Mouse (Mus musculus) inflammation-experienced regulatory T-cells, adult 6 months (primary cell): ENCODE data around the gene Aldoart2. TPM values are rescaled to one million over a fixed set of nuclear protein-coding genes. Genes with fewer than 3 reads are reported as not detected.
"Not testable (repeated sequence)": the region's sequence is repeated elsewhere in the genome, so short reads cannot be mapped to it uniquely, and the experiment has no call there.

Source experiments
- ATAC-seq: one replicate; pipeline ENCODE4 v1.8.0; 2017
- polyA plus RNA-seq, 3 experiments: library from polyadenylated mRNA; unstranded; fragments of 100-300 nt; shearing (Covaris generic); gene quantifications; one replicate each; pipeline ENCODE4 v1.2.1; 2017

The Aldoart2 gene
- polyA plus RNA-seq = under 1 TPM in 2 of 3 experiments, not detected in 1; 0.23 to 0.40 TPM

DNA sequence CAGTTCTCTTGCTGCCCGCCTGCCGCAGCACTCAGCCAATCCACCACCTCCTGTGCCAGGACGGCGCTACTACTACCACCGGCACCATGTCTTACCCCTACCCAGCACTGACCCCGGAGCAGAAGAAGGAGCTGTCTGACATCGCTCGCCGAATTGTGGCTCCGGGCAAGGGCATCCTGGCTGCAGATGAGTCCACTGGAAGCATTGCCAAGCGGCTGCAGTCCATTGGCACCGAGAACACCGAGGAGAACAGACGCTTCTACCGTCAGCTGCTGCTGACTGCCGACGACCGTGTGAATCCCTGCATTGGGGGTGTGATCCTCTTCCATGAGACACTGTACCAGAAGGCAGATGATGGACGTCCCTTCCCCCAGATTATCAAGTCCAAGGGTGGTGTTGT is at the start of gene Aldoart2:
Gene Aldoart2, plus strand, starts transcription at position 34 of the 400 bp plus-strand sequence.
- no peak for ATAC-seq

DNA sequence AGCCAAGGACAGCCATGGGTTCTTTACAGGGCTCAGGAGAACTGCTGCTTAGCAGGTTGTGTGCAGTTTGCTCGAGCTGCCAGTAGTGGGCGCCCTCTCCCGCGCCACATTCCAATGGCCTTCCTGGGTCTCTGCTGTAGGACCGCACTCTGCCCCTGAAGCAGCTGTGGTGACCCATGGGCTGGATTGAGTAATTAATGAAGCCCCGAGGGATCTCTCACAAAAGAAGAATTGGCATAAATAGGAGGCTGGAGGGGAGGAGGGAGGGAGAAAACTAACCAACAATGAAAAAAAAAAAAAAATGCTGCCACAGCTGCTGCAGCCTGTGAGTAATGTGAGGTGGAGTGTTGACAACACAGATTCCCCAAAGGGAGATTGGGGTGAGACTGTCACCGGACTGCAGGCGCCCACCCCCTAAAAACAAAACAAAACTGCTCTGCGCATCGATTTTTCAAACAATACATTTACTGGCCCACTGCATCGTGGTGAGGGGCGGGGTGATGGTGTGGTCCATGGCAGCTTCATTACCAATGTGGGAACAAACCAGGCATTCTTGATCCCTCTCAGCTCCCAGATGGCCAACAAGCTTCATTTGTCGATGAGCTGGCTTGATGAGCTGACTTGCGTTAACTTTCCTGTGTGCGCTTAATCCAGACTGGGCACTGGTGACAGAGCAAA is 46.8 kb upstream of the Aldoart2 start:
- no peak for ATAC-seq

DNA sequence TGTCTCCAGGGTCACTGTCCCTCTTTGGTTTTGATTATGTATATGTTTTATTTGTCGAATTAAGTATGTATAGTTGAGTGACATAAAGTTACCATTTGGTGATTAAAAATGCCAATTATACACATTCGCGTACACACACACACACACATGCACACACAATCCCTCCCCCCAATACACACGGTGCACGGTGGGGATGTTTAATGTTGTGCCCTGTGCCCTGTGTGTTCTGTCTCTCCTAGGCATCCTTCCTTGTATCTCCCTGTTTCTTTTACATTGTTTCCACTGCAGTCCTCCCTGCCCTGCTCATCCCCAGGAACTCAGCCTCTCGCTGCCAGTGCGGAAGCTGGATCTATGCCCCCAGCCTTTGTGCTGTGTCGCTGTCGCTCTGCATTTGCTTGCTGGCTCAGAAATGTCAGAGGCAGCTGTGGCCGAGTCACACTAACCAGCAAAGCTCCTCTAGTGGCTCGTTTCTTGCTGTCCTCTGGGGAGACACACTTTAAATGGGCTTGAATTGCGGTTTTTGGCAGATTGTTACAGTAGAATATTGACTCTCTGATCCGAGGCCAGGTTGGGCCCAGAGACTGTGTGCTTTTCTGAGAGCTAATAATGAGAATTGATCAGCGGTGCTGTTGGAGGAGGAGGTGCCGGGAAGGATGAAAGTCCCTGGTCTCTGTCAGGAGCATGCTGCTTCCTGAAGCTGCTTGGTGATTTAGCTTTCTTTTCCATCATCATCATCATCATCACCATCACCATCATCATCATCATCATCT is 37.9 kb upstream of the Aldoart2 start:
- ATAC-seq = no peak

DNA sequence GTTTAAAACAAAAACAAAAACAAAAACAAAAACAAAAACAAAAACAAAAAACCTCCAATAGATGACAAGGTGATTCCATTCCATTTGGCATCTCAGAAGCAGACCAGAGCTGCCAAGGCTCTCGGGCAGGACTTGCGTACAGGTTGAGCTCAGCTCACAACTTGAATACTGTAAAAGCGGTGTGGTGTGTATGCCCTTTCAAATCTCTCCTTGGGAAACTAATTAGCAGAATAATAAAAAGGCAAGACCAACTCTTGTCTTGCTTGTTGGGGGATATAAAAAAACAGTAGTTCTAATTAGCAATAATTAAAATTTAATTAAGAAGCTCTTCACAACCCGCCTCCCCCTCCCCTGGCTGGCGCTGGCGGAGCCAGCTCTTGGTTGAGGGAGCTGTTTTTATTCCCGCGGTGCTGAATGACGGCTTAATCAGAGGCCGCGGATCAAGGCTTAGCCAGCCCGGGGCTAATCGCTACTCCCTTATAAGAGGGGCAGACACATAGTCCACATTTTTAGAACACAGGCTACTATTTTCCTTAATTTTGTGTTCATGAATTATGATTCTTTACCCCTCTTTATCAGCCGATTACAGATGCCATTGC is 28.4 kb upstream of the Aldoart2 start:
- no peak for ATAC-seq

DNA sequence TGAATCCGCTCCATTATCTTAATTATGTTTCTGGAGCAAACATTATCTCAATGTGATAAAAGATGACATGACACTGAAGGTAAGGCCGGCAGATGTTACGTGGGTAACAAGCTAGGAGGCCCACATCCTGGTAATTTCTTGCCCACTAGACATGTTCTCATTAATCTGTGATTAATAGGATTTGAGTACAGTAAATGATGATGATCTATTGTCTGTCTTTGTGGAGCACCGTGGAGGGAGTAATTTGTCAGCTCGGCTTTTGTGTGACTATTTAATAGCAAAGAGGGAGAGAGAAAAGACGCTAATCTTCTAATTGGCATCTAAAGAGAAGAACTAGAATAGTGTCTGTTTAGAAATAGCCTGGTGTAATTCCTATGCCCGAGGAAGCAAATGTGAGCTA is 27.3 kb upstream of the Aldoart2 start:
- no peak for ATAC-seq

DNA sequence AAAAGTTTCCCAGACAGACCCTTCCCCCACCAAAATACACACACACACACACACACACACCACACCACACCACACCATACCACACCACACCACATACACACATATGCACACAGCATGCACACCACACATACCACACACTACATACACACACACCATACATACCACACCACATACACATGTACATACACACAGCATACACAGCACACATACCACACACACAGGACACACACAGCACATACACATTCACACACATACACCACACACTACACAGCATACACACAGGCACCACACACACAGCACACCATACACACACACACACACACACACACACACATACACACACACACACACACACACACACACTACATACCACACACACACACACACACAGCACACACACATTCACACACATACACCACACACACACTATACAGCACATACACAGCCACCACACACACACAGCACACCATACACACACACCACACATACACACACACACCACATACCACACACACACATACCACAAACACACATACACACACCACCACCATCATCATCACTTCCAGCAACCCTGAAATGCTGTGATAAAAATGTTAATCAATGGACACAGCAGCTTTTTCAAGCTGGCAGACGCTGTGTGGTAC is 26.6 kb upstream of the Aldoart2 start:
- no peak for ATAC-seq

DNA sequence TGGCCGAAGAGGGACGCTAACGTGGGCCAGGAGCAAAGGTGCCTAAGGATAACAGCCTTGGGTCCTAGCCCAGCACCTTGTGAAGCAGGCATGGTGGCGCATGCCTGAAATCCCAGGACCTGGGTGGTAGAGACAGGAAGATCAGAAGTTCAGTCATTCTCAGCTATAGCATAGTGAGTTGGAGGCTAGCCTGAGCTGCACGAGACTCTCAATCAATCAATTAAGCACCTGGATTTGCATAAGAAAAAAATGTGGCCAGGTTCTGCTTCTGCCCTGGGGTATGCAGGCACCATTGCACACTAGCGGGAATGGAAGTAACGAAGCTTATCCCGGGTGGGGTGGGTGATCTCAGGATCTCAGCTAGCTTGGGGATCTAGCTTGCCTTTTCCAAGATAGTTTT is 25.9 kb upstream of the Aldoart2 start:
- ATAC-seq = no peak

DNA sequence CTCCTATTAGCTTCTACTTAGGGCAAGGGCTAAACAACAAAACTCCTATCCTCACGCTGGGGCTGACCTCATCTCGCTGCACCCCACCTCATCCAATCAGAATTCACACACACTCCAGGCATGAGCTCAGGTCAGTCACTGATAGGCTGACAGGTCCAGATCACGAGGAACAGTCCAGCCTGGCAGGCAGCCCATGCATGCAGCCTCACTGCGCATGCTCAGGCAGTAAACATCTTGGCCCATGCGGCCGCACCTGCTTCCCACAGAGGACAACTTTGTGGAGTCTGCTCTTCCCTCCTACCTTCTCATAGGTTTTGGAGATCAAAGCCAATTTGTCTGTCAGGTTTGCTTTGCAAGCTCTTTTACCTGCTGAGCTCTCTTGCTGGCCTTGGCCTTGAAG is 10.1 kb upstream of the Aldoart2 start:
- not testable (repeated sequence) for ATAC-seq

DNA sequence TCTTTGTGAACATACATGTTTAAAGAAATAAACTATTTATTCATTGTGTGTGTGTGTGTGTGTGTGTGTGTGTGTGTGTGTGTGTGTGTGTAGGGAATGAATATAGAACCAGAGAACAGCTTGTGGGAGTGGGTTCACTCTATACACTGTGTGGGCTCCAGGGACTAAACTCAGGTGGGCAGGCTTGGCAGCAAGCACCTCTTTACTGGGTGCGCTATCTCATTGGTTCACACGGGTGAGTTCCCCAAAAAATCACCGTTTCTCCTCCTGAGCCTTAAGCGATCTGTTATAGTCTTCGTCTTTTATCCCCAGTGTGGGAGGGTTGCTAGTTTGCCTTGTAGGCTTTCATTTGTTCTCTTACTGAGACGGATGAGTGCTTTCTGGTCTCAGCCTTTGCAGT is 7.2 kb upstream of the Aldoart2 start:
- no peak for ATAC-seq

DNA sequence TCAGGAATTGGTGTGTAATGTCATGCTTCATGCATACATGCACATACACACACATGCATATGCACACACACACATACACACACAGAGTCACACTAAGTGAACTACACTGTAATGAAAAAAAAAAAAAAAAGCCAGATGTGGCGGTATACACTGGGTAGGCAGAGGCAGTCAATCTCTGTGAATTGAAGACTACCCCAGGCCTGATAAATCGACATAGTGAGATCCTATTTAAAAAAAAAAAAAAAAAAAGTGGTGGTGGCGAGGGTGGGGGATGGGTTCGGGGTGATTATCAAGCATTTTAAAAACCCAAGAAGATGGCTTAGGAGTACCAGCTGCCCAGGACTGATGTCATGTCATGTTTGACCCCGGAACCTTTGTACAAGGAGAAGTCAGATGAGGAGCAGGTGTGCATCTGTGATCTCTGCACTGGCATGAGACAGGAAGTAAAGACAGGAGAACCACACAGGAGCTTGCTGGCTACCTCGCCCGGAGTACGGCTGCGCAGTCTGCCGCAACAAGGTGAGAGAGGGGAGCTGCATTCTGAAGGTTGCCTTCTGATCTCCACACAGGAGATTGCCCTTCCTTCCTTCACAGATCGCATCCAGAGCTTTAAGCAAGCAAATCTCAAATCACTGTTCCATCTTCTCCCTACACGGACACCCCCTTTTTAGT is 5.7 kb upstream of the Aldoart2 start:
- no peak for ATAC-seq

DNA sequence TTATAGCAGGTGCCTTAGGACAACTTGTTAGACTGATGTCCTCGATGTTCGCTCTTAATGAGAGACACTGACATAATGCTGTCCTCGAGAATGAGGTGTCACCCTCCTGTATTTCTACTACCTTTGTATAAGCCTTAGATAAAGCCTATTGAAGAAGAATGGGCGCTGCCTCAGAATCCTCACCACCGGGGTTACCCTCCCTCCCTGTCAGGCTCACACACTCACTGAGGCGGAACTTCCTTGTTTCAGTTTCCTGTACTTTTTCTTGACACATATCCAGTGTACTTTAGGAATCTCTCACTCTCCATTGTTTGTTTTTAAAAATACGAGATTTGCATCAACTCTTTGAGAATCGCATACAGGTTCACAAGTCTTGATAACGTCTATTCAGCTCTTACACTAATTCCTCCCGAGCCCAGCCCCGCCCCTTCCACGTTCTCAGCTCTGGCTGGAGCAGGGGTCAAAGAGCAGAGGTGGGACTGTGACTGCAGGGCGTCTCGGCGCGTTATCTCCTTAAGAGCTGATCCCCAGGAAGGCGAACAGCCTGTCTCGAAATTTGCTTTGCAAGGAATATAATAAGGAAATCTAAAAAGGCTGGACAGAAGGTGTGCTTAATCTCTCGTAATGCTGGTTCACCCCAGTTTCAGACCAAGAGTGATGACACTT is 4.9 kb upstream of the Aldoart2 start:
- peak; percentile 72 for ATAC-seq

DNA sequence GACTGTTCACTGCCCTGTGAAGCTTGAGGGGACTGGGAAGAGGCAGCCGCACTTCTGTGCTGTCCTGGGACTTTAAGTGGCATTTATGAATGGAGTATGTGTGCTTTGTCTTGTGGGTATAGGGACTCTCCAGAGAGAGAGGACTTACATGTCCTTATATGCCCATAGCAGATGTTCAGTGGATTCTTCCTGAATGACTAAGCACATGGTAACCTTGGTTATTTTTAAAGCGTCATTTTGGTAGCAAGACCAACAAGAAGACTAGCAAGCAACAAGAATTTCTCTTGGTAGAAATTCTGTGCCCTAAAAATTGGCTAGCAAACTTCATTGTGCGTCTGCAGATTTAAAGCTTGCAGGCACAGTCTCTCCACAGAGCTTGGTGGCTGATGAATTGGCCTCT is 1.3 kb upstream of the Aldoart2 start:
- ATAC-seq = no peak

DNA sequence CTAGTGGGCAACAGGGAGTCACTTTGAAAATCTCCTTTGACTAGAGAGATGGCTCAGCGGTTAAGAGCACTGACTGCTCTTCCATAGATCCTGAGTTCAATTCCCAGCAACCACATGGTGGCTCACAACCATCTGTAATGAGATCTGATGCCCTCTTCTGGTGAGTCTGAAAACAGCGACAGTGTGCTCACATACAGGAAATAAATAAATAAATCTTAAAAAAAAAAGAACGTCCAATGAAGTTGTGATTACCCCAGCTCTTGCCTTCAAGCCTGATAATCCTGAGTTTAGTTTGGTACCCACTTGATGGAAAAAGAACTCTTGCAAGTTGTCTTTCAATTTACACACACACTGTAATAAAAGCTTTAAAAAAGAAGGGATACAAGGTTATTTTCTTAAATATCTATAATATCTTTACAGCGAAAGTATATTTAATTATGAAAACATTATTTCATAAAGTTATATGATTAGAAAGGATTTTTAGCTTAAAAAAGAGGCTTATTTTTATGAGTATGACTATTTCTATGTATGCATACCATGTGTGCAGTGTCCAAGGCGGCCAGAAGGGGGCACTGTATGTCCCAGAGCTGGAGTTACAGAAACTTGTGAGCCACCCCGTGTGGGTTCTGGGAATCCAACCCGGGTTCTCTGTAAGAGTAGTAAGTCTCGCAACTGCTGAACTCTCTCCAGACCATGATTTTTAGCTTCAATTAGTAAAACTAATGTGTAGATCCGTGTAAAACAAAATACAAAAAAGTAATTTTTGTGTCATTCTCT is 664 bp upstream of the Aldoart2 start:
- ATAC-seq = no peak

DNA sequence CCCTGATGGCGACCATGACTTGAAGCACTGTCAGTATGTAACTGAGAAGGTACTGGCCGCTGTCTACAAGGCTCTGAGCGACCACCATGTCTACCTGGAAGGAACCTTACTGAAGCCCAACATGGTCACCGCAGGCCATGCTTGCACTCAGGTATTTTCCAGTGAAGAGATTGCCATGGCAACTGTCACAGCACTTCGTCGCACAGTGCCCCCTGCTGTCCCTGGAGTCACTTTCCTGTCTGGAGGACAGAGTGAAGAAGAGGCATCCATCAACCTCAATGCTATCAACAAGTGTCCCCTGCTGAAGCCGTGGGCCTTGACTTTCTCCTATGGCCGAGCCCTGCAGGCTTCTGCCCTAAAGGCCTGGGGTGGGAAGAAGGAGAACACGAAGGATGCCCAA is 828 bp downstream of the Aldoart2 start:
- no peak for ATAC-seq

DNA sequence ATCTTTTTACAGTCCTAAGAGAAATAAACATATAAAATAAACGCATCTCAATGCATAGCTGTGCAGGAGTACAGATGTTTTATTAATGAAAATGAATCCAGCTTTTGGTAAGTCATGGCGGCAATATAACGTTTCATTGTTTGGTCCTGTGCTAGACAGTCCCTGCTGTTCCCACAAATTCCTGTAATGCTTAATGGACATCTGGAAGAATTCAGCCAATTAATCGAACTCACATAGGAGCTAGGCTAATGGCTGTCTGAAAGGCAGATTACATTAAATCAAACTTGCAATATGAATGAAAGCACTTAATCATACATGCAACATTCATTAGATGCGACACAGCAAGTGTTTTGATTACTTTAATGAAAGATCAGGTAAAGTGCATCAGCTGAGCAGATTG is 1.8 kb downstream of the Aldoart2 start:
- no peak for ATAC-seq

DNA sequence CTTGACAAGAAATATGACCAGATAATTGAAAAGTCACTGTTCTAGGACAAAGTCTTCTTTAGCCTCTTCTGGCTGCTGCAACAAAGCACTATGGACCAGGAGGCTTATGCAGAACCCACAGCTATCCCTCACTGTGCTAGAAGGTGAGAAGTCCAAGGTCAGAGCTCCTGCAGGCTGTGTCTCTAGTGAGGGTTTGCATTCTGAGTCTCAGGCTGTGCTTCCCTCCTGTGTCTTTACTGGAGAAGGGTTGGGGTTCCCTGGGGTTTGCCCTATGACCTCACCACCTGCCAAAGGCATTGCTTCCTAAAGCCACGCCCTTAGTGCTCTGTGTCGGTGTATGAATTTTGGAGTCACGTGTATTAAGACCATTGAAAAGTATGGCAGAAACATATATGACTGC is 3.4 kb downstream of the Aldoart2 start:
- no peak for ATAC-seq

DNA sequence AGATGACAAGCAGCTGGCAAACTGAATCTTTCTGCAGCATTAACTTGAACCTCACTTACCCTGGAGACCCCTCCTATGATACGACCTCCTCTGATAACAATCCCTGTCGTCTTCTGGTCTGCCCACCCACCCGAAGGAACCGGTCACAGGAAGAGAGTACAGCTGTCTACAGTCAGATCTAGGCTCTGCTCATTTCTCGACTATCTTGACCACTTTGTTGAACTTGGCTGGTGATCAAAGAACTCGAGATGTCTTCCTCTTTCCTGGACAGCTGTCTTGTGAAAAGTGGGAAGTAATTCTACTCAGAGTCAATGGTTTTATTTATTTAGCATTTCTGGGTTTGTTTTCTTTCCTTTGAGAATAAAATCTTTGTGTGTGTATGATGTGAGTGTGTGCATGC is 4.6 kb downstream of the Aldoart2 start:
- ATAC-seq = no peak

DNA sequence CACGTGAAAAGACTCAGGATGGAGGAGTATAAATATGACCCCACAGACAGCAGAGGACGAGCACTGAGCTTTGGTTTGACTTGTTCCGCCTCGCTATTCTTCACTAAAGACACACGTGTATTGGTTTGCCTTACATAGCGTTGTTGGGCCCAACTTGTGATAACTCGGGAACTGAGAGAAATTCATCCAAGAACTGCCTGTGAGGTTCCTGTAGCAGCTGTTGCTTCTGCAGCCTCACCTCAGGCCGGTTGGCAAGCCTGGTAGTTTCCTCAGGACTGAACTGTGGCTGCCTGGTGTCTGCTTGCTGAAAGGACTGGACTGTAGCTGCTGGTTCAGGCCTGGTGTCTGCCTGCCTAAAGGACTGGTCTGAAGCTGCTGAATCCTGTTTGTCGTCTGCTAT is 5.6 kb downstream of the Aldoart2 start:
- ATAC-seq = no peak

DNA sequence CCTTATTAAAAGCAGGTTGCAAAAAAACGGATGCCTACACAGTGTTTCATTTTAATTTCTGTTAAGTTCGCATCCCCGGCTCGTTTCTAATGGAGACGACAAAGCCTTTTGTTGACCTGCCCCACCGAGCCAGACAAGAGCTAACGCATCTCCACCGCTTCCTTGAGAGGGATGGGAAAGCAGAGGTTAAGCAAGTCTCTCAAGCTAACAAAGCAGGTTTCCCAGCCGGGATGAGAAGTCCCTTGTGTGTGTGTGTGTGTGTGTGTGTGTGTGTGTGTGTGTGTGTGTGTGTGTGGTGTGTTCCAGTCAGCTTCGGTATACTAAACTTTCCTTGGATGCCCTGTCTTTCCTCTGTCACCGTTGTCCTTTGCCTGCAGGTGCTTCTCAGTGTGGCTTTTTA is 6.1 kb downstream of the Aldoart2 start:
- no peak for ATAC-seq

DNA sequence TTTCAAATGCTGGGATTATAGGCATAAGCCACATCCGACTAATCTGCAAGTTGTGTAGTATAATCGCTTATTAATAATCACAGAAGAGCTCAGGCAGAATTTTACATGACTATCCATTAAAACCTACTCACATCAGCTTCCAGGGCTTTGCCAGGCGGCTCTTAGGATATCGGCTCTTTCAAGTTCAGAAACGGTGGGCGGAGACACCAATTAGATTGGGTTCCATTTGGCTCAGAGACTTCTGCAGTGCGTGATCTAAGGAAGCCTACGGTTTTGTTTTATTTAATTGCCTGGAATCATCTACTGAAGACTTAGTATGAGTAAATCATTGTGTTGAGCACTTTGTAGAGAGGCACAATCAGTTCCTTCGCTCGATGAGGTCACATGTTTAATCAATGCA is 6.6 kb downstream of the Aldoart2 start:
- ATAC-seq = no peak

DNA sequence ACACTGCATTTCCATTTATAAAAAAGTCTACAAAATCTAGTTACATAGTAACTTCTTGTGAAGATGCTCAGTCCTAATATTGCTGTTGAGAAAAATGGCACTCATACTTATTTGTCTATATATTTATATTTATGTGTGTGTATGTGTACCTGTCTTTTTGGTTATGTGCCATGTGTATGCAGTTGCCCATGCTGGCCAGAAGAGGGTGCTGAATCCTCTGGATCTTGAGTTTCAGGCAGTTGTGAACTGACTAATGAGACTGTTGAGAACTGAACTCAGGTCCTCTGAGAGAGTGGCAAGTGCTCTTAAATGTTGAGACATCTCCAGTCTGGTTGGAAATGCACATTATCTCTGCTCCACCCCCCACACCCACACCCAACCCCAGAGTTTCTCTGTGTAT is 8.1 kb downstream of the Aldoart2 start:
- no peak for ATAC-seq

DNA sequence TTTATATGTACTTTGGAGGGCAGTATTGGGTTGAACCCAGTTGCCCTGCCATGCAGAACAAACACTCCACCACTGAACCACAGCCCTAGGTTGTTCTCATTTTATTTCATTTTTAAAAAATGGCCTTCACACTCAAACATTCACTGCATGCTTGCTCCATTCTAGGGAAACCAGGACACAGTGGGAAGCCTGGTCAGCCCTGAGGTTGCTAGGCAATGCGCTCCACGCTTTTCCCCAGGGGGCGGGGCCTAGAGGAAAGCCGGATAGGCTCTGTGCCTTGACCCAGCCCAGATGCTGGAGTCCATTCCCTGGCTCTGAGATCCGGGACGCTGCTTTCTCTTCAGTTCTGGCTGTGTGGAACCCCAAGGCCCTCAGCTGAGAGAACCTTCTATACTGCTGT is 8.8 kb downstream of the Aldoart2 start:
- ATAC-seq = no peak
